Mouse (Mus musculus) erythroblast, embryonic 14.5 days (primary cell): ENCODE results near the gene Eri3.

Experiments used
- GATA1 ChIP-seq: IDR thresholded peaks from 2 replicates; pipeline ENCODE4 v1.6.1; 2012; ENCODE audit warnings: low read length, inconsistent platforms, mixed read lengths
- TAL1 ChIP-seq: IDR thresholded peaks from 3 replicates; pipeline ENCODE4 v1.6.1; 2012; ENCODE audit warnings: low read length, inconsistent platforms, mixed read lengths

DNA sequence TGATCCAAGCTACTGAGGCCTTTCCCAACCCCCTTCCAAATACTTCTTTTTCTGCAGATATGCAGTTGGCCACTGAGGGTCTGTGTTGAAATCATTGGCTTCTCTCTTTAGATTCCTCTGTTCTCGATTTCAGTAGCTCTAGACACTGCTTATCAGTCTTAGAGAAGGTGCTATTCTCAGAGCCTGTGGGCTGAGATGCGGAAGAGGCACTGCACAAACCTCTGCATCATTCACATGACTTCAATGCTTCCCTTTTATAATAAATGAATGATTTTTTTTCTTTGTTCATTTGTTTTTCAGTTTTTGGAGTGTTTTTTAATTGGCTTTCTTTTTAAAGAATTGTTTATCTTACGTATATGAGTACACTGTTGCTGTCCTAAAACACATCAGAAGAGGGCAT lies 162.1 kb downstream of the Eri3 start:
- TF ChIP-seq TAL1, result no peak
- TF ChIP-seq GATA1, result no peak
